Mouse (Mus musculus) forebrain, embryonic 10.5 days (tissue): ENCODE measurements around the gene Zfyve27. TPM values are rescaled to one million over a fixed set of nuclear protein-coding genes. Genes with fewer than 3 reads are reported as not detected.

Source experiments
- DNase-seq: peaks from one replicate; pipeline ENCODE4 v3.0.0-alpha.2; 2017; ENCODE audit warnings: low spot score; ENCODE audit errors: extremely low spot score
- H3K27ac ChIP-seq: fragments of 300-500 bp; sonication (generic); 2 replicates; pipeline ENCODE4 v1.5.1; 2016; ENCODE audit warnings: mild to moderate bottlenecking
- H3K27me3 ChIP-seq: fragments of 300-500 bp; sonication (generic); 2 replicates; pipeline ENCODE4 v1.6.1; 2016; ENCODE audit warnings: mild to moderate bottlenecking; ENCODE audit not compliant: poor library complexity, severe bottlenecking
- H3K36me3 ChIP-seq: fragments of 300-500 bp; sonication (generic); replicated peaks from 2 replicates; pipeline ENCODE4 v1.6.1; 2016; ENCODE audit warnings: mild to moderate bottlenecking, moderate library complexity
- H3K4me1 ChIP-seq: fragments of 300-500 bp; sonication (generic); 2 replicates; pipeline ENCODE4 v1.6.1; 2016
- H3K4me3 ChIP-seq: fragments of 300-500 bp; sonication (generic); 2 replicates; pipeline ENCODE4 v1.5.1; 2016; ENCODE audit warnings: mild to moderate bottlenecking, moderate library complexity
- H3K9me3 ChIP-seq: fragments of 300-500 bp; sonication (generic); 2 replicates; pipeline ENCODE4 v1.6.1; 2016; ENCODE audit warnings: mild to moderate bottlenecking, moderate library complexity
- WGBS: fragments of 180-500 bp; shearing (Covaris S2); methylation state at CpG from one replicate; pipeline ENCODE4 v1.1.7; 2016; 5-methylcytosine and 5-hydroxymethylcytosine counted together
- polyA plus RNA-seq: library from polyadenylated mRNA; unstranded; fragments of >200 nt; fragmentation: Nextera tagmentation; extraction: Ambion mirVana; gene quantifications from 2 replicates; pipeline ENCODE4 v1.2.1, GENCODE M21; 2016

Gene Zfyve27
- polyA plus RNA-seq, 1 experiment from 2014 or later = 27.0 TPM

DNA sequence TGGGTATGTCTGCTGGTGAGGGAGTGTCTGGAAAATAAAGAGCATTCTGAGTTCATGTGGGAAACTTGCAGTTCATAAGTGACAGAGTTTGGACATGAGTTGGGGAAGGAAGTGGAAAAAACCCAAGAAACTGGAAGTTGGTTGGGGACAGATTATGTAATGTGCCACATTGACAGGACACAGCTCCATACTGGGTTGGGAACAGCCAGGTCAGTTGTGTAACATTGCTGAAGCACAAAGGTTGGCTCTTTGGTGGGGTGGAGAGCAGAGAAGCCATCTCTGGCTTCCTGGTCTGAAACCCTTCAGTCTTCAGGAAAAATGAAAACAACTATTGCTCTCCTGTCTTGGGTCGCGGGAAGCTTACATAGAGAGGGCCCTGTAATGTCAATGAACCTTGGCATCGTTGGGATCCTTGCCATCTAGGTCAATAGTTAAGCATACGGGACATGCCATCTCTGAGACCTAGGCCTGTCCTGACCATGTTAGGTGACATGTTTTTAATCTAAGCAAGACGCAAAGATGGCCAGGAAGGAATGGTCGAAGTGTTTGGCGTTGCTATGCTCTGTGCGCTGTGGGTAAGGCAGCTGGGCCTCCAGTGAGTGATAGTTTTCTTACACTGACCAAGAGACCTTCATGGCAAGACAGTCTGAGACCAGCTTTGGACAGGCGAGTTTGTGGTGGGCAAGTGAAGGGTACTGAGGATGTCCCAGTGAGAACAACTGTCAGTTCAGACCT lies 17.3 kb upstream of the Zfyve27 start:
- H3K27me3 ChIP-seq = peaks cover 47% of the 10 kb centered on the region
- H3K27ac ChIP-seq = peak overlapping the region; percentile 86
- 88% methylated on average over 9 of the region's 9 CpGs for WGBS
- H3K36me3 ChIP-seq = no peaks in the 10 kb centered on the region
- DNase-seq = no peak
- H3K4me1 ChIP-seq = peaks cover 30% of the 10 kb centered on the region
- H3K9me3 ChIP-seq = no peaks in the 10 kb centered on the region
- peak overlapping the region; percentile 68 for H3K4me3 ChIP-seq

GRCm38 (mm10) chr19:42147170-42147768 lies 16.5 kb upstream of the Zfyve27 start, which contains the start of gene Marveld1:
Gene Marveld1, plus strand, starts transcription at chr19:42147400.
- Histone ChIP-seq H3K4me1 (peaks cover 37% of the 10 kb centered on the region), H3K4me3 (peak within 1 kb of the TSS; percentile 68), H3K36me3 (no peaks in the 10 kb centered on the region), H3K9me3 (no peaks in the 10 kb centered on the region), H3K27ac (peak within 1 kb of the TSS; percentile 86), H3K27me3 (peaks cover 47% of the 10 kb centered on the region)
- DNase-seq = peak; percentile 56
- WGBS = under 1% methylated on average over 54 of the region's 57 CpGs

DNA sequence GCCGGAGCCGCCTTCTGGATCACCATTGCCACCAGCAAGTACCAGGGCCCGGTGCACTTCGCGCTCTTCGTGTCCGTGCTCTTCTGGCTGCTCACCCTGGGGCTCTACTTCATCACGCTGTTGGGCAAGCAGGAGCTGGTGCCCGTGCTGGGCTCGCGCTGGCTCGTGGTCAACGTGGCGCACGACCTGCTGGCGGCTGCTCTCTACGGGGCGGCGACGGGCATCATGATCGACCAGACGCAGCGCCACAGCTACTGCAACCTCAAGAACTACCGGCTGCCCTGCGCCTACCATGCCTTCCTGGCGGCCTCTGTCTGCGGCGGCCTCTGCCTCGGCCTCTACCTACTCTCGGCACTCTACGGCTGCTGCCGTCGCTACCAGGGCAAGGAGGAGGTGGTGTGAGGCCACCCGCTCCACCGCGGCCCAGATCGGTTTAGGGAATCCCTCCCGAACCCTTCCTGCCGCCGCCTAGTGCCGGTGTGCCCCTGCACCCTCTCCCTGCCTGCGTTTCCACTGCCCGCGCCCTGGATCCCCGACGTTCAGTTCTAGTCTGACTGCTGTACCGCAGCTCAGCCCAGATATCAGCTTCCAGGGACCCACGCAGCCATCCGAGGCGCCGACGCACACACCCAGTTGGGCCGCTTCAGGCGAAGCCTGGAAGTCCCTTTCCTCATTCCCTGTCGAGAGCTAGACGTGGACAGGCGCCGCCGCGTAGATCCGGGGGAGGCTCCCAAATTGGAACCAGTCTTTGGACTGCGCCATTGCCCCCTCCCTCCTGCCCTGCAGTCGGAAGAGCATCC lies 15.8 kb upstream of the Zfyve27 start:
- H3K27me3 ChIP-seq = peaks cover 47% of the 10 kb centered on the region
- peak overlapping the region; percentile 86 for H3K27ac ChIP-seq
- 1% methylated on average over 63 of the region's 63 CpGs for WGBS

GRCm38 (mm10) chr19:42148569-42148860 lies 15.2 kb upstream of the Zfyve27 start:
- Histone ChIP-seq H3K27me3 (peaks cover 47% of the 10 kb centered on the region), H3K27ac (peak overlapping the region; percentile 86; the same call in 1 of the 2 replicates)
- WGBS = 20% methylated on average over 7 of the region's 7 CpGs

More for the DNA sequence above, 15.8 kb upstream of the Zfyve27 start:
- Histone ChIP-seq H3K4me1 (peaks cover 37% of the 10 kb centered on the region), H3K36me3 (no peaks in the 10 kb centered on the region), H3K9me3 (no peaks in the 10 kb centered on the region), H3K4me3 (peak overlapping the region; percentile 68)
- DNase-seq = peak; percentile 66

GRCm38 (mm10) chr19:42151990-42152389 lies 11.8 kb upstream of the Zfyve27 start:
- Histone ChIP-seq H3K4me1 (peaks cover 35% of the 10 kb centered on the region), H3K36me3 (no peaks in the 10 kb centered on the region), H3K9me3 (no peaks in the 10 kb centered on the region), H3K27ac (no peak overlapping the region), H3K4me3 (no peak overlapping the region), H3K27me3 (peaks cover 25% of the 10 kb centered on the region)
- 8% methylated on average over 6 of the region's 6 CpGs for WGBS
- DNase-seq = peak; percentile 81

More at GRCm38 (mm10) chr19:42148569-42148860, 15.2 kb upstream of the Zfyve27 start:
- Histone ChIP-seq H3K9me3 (no peaks in the 10 kb centered on the region), H3K4me3 (peak overlapping the region; percentile 68), H3K36me3 (no peaks in the 10 kb centered on the region), H3K4me1 (peaks cover 37% of the 10 kb centered on the region)
- DNase-seq = no peak

DNA sequence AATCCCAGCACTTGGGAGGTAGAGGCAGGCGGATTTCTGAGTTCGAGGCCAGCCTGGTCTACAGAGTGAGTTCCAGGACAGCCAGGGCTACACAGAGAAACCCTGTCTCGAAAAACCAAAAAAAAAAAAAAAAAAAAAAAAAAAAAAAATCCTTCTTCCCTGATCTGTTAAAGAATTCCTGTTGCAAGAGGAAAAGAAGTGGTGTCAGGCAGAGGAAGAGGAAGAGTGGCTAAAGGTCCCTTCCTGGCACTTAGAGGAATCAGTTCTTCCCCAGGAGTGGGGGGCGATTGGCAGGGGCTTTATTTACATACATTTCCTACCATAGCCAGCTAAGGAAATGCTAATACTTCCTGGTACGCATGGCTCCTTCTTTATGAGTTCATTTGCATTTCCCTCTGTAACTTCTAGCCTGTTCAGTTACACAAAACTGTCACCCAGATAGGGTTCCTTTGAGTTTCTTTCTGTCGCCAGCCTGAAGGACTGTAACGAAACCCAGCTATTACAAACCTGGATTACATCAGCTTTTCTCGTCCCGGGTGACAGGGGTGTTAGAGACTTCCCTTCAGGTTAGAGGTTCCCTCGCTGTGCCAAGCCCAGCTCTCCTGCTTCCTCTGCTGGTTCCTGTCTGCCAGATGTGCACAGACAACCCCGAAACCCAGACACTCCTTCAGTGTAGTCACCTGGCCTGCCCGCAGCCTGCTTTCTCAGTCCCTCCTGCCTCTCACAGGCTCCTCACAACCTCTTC lies 6.1 kb upstream of the Zfyve27 start:
- peaks cover 10% of the 10 kb centered on the region for H3K4me1 ChIP-seq
- H3K9me3 ChIP-seq = no peaks in the 10 kb centered on the region
- no peak overlapping the region for H3K4me3 ChIP-seq
- H3K27ac ChIP-seq = no peak overlapping the region
- no peaks in the 10 kb centered on the region for H3K27me3 ChIP-seq
- WGBS = 79% methylated on average over 12 of the region's 12 CpGs
- H3K36me3 ChIP-seq = no peaks in the 10 kb centered on the region
- DNase-seq = no peak

GRCm38 (mm10) chr19:42158246-42159017 lies 5.3 kb upstream of the Zfyve27 start:
- Histone ChIP-seq H3K36me3 (no peaks in the 10 kb centered on the region), H3K27ac (no peak overlapping the region), H3K4me1 (peaks cover 10% of the 10 kb centered on the region), H3K4me3 (no peak overlapping the region), H3K9me3 (no peaks in the 10 kb centered on the region), H3K27me3 (no peaks in the 10 kb centered on the region)
- WGBS = 71% methylated on average over 13 of the region's 13 CpGs
- no peak for DNase-seq

GRCm38 (mm10) chr19:42164188-42164587 lies 437 bp downstream of the Zfyve27 start:
- Histone ChIP-seq H3K4me1 (peaks cover 4% of the 10 kb centered on the region), H3K4me3 (no peak overlapping the region), H3K27ac (no peak overlapping the region), H3K36me3 (no peaks in the 10 kb centered on the region), H3K9me3 (no peaks in the 10 kb centered on the region), H3K27me3 (peaks cover 30% of the 10 kb centered on the region)
- 80% methylated on average over 7 of the region's 7 CpGs for WGBS
- no peak for DNase-seq

DNA sequence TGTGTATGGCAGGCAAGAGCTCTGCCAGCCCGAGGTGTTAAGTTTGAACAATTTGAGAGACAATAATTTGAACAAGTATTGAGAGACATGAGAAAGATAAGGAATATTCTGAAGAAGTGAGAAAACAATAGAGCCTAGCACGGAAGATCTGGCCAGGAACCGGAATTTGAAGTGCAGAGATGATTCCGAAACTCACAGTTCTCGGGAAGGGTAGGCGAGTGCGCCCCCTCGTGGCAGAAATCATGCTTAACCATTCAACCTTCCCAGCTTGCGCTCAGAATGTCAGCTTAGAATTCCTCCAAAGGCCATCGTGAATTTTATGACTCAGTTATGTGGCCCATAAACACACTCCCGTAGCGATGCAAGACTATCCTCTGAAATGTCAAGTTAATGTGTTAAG lies 2.4 kb downstream of the Zfyve27 start:
- Histone ChIP-seq H3K4me3 (peak overlapping the region; percentile 23; the same call in 1 of the 2 replicates), H3K27ac (0 out of 2 replicates have a peak overlapping the region, but pooled peaks have one; percentile 1)
- DNase-seq = peak; percentile 80

GRCm38 (mm10) chr19:42166766-42167165 lies 3.0 kb downstream of the Zfyve27 start:
- Histone ChIP-seq H3K9me3 (no peaks in the 10 kb centered on the region), H3K27ac (no peak overlapping the region), H3K4me3 (no peak overlapping the region), H3K27me3 (peaks cover 37% of the 10 kb centered on the region), H3K4me1 (peaks cover 21% of the 10 kb centered on the region), H3K36me3 (no peaks in the 10 kb centered on the region)
- no peak for DNase-seq
- 55% methylated on average over 3 of the region's 3 CpGs for WGBS

More for the DNA sequence above, 2.4 kb downstream of the Zfyve27 start:
- peaks cover 37% of the 10 kb centered on the region for H3K27me3 ChIP-seq
- peaks cover 15% of the 10 kb centered on the region for H3K4me1 ChIP-seq
- no peaks in the 10 kb centered on the region for H3K9me3 ChIP-seq
- no peaks in the 10 kb centered on the region for H3K36me3 ChIP-seq
- WGBS = 8% methylated on average over 12 of the region's 12 CpGs

GRCm38 (mm10) chr19:42167489-42167888 lies 3.7 kb downstream of the Zfyve27 start:
- no peaks in the 10 kb centered on the region for H3K9me3 ChIP-seq
- H3K27me3 ChIP-seq = peaks cover 37% of the 10 kb centered on the region
- no peaks in the 10 kb centered on the region for H3K36me3 ChIP-seq
- H3K4me3 ChIP-seq = no peak overlapping the region
- H3K27ac ChIP-seq = no peak overlapping the region
- WGBS = 67% methylated on average over 9 of the region's 9 CpGs
- no peak for DNase-seq
- H3K4me1 ChIP-seq = peaks cover 25% of the 10 kb centered on the region
